Mouse (Mus musculus): ENCODE data around the gene Agap2. TPM values are rescaled to one million over a fixed set of nuclear protein-coding genes. Genes with fewer than 3 reads are reported as not detected.

Gene Agap2
- polyA plus RNA-seq, 1 experiment from 2014 or later: 0.04 TPM

DNA sequence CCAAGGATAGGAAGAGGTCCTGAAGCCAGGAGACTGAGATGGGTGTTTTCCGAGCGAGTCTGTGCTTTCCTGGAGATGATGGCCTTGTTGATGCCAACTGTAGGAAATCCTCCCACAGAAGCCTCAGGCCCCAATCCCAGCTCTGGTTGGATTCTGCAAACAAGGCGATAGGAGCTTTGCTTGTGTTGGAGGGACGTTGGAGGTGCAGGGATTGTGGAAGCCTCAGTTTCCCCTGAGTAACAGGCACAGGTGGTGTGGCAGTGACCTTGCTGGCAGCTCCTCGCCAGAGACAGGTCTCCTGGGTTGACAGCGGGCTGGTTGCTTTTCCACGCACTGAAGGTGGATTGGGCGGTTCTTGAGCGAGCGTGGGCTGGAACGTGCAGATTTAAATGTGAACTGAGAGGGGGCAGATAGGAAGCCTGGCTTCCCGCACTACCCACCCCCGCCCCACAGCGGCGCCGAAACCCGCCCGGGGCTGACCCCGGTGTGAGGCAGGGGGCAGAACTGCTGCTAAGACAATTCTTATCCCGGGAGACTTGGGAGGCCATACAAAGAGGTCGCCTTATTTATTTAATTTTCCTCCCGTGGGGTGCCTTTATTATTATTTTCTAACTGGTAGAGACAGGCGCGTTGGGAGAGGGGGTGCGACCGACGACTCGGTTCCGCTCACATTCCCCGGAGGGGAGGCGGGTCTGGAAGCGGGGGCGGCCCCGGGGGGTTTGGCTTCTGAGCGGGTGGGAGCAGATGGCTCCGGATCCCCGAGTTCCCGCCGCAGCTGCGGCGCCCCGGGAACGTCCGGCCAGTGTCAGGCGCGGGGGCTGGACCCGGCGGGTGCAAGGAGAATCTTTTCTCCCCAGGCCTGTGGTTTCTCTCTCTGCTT lies 6.1 kb downstream of the Agap2 start:
- Histone ChIP-seq H3K27ac (no peak overlapping the region), H3K4me1 (replicated peaks; ENCODE audit: insufficient read depth, low read length) (peaks cover 27% of the 10 kb centered on the region), H3K4me3 (replicated peaks; ENCODE audit: low read depth, low read length) (peak overlapping the region; percentile 31), H3K9ac (ENCODE audit: low read depth, low read length) (0 out of 2 replicates have a peak overlapping the region, but pooled peaks have one; percentile 23), H3K36me3 (ENCODE audit: insufficient read depth, low read length) (no peaks in the 10 kb centered on the region), H3K27me3 (ENCODE audit: insufficient read depth, low read length) (peaks cover 50% of the 10 kb centered on the region), H3K4me2 (ENCODE audit: low read length) (peak overlapping the region; percentile 61), H3K9me3 (replicated peaks; ENCODE audit: low read length) (no peaks in the 10 kb centered on the region)
- no peak for DNase-seq (ENCODE audit: low spot score)
- no peak for ATAC-seq (replicated peaks; ENCODE audit: low FRiP score, low read depth)
- 3% methylated on average over 48 of the region's 48 CpGs for WGBS
- no peak for TF ChIP-seq CTCF (IDR thresholded peaks at IDR 0.05; ENCODE audit: low read depth)

DNA sequence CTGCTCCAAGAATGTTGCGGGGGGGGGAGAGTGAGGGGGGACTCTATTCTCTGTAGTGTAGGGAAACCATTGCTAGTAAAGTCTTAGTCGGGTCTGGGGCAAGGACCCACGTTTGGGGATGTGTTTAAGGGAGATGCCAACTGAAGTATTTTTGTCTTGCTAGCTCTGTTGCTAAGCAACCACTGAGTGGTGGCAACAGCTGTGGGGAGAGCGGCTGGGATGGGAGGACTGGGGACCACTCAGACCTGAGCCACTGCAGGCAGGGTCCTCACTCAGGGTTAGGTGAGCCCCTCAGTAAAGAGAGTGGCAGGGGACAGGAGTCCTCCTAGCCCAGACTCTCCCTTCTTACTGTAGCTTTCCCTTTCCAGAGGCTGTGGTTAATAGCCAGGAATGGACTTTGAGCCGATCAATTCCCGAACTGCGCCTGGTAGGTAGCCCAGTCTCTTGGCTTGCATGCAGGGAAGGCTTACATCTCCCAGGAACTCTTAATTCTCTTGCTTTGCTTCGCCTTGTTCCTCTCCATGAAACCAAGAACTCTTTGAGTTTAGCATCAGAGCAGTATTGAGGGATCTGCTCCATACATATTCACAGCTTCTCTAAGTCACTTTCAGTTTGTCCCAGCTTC lies 7.0 kb downstream of the Agap2 start:
- Histone ChIP-seq H3K27ac (no peak overlapping the region), H3K36me3 (ENCODE audit: insufficient read depth, low read length) (no peaks in the 10 kb centered on the region), H3K27me3 (ENCODE audit: insufficient read depth, low read length) (peaks cover 50% of the 10 kb centered on the region), H3K9me3 (replicated peaks; ENCODE audit: low read length) (no peaks in the 10 kb centered on the region), H3K9ac (ENCODE audit: low read depth, low read length) (no peak overlapping the region), H3K4me1 (replicated peaks; ENCODE audit: insufficient read depth, low read length) (peaks cover 27% of the 10 kb centered on the region), H3K4me2 (ENCODE audit: low read length) (peak overlapping the region; percentile 61; the same call in 1 of the 2 replicates), H3K4me3 (replicated peaks; ENCODE audit: low read depth, low read length) (no peak overlapping the region)
- no peak for TF ChIP-seq CTCF (IDR thresholded peaks at IDR 0.05; ENCODE audit: low read depth)
- WGBS: 25% methylated on average over 8 of the region's 8 CpGs
- ATAC-seq (replicated peaks; ENCODE audit: low FRiP score, low read depth): no peak
- DNase-seq (ENCODE audit: low spot score): no peak

DNA sequence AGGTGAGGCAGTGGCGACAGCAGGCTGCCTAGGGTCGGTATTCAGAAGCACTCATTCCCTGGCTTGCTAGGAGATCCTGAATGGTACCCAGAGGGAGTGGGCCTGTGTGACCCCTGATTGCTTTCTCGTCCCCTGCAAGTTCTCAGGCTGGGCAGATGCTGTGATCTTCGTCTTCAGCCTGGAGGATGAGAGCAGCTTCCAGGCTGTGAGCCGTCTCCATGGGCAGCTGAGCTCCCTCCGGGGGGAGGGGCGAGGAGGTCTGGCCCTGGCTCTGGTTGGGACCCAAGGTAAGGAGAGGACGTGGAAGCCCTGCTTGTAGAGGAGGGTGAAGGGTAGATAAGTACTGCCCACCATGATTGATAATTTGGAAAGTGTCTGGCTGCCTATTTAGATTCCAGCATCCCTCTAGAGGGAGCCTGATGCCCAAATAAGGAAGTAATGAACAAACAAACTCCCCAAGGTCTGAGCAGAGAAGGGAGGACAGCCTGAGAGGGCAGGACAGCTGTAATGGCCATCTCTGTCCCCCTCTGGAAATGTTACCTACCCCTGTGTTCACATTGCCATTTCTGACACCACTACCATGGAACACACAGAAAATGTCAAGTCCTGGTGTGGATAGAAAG lies 8.3 kb downstream of the Agap2 start:
- ATAC-seq (replicated peaks; ENCODE audit: low FRiP score, low read depth): no peak
- DNase-seq (ENCODE audit: low spot score): no peak
- no peak overlapping the region for H3K4me2 ChIP-seq (ENCODE audit: low read length)
- H3K4me1 ChIP-seq (replicated peaks; ENCODE audit: insufficient read depth, low read length): peaks cover 24% of the 10 kb centered on the region
- TF ChIP-seq CTCF (IDR thresholded peaks at IDR 0.05; ENCODE audit: low read depth): no peak
- H3K9ac ChIP-seq (ENCODE audit: low read depth, low read length): no peak overlapping the region
- no peak overlapping the region for H3K4me3 ChIP-seq (replicated peaks; ENCODE audit: low read depth, low read length)
- H3K36me3 ChIP-seq (ENCODE audit: insufficient read depth, low read length): no peaks in the 10 kb centered on the region
- 29% methylated on average over 8 of the region's 8 CpGs for WGBS
- H3K27me3 ChIP-seq (ENCODE audit: insufficient read depth, low read length): peaks cover 40% of the 10 kb centered on the region
- no peaks in the 10 kb centered on the region for H3K9me3 ChIP-seq (replicated peaks; ENCODE audit: low read length)
- no peak overlapping the region for H3K27ac ChIP-seq

GRCm38 (mm10) chr10:127083915-127084306 lies 8.8 kb downstream of the Agap2 start:
- no peak for DNase-seq (ENCODE audit: low spot score)
- Histone ChIP-seq H3K4me2 (ENCODE audit: low read length) (no peak overlapping the region), H3K27ac (no peak overlapping the region), H3K9ac (ENCODE audit: low read depth, low read length) (no peak overlapping the region), H3K4me1 (replicated peaks; ENCODE audit: insufficient read depth, low read length) (peaks cover 23% of the 10 kb centered on the region), H3K4me3 (replicated peaks; ENCODE audit: low read depth, low read length) (no peak overlapping the region), H3K27me3 (ENCODE audit: insufficient read depth, low read length) (peaks cover 36% of the 10 kb centered on the region), H3K9me3 (replicated peaks; ENCODE audit: low read length) (no peaks in the 10 kb centered on the region), H3K36me3 (ENCODE audit: insufficient read depth, low read length) (no peaks in the 10 kb centered on the region)
- 40% methylated on average over 5 of the region's 5 CpGs for WGBS
- TF ChIP-seq CTCF (IDR thresholded peaks at IDR 0.05; ENCODE audit: low read depth): no peak
- ATAC-seq (replicated peaks; ENCODE audit: low FRiP score, low read depth): no peak

GRCm38 (mm10) chr10:127085052-127085451 lies 10.0 kb downstream of the Agap2 start:
- no peak overlapping the region for H3K4me2 ChIP-seq (ENCODE audit: low read length)
- H3K27ac ChIP-seq: no peak overlapping the region
- no peaks in the 10 kb centered on the region for H3K36me3 ChIP-seq (ENCODE audit: insufficient read depth, low read length)
- 81% methylated on average over 9 of the region's 9 CpGs for WGBS
- H3K27me3 ChIP-seq (ENCODE audit: insufficient read depth, low read length): peaks cover 31% of the 10 kb centered on the region
- H3K9me3 ChIP-seq (replicated peaks; ENCODE audit: low read length): no peaks in the 10 kb centered on the region
- no peak overlapping the region for H3K9ac ChIP-seq (ENCODE audit: low read depth, low read length)
- no peak overlapping the region for H3K4me3 ChIP-seq (replicated peaks; ENCODE audit: low read depth, low read length)
- H3K4me1 ChIP-seq (replicated peaks; ENCODE audit: insufficient read depth, low read length): peaks cover 11% of the 10 kb centered on the region
- no peak for ATAC-seq (replicated peaks; ENCODE audit: low FRiP score, low read depth)
- no peak for TF ChIP-seq CTCF (IDR thresholded peaks at IDR 0.05; ENCODE audit: low read depth)
- no peak for DNase-seq (ENCODE audit: low spot score)

- DNase-seq (ENCODE audit: low spot score): no peak
- no peaks in the 10 kb centered on the region for H3K36me3 ChIP-seq (ENCODE audit: insufficient read depth, low read length)
- H3K27ac ChIP-seq: no peak overlapping the region
- H3K27me3 ChIP-seq (ENCODE audit: insufficient read depth, low read length): peaks cover 31% of the 10 kb centered on the region
- H3K9ac ChIP-seq (ENCODE audit: low read depth, low read length): no peak overlapping the region
- H3K4me1 ChIP-seq (replicated peaks; ENCODE audit: insufficient read depth, low read length): peaks cover 13% of the 10 kb centered on the region
- no peak overlapping the region for H3K4me2 ChIP-seq (ENCODE audit: low read length)
- no peak for ATAC-seq (replicated peaks; ENCODE audit: low FRiP score, low read depth)
- H3K4me3 ChIP-seq (replicated peaks; ENCODE audit: low read depth, low read length): no peak overlapping the region
- WGBS: 68% methylated on average over 6 of the region's 6 CpGs
- TF ChIP-seq CTCF (IDR thresholded peaks at IDR 0.05; ENCODE audit: low read depth): peak; percentile 31
- no peaks in the 10 kb centered on the region for H3K9me3 ChIP-seq (replicated peaks; ENCODE audit: low read length)
These were observed 10.5 kb downstream of the Agap2 start for GRCm38 (mm10) chr10:127085633-127086032.
